Comparison of ENCODE assay signal across 8 mouse cellular contexts in the genomic region with DNA sequence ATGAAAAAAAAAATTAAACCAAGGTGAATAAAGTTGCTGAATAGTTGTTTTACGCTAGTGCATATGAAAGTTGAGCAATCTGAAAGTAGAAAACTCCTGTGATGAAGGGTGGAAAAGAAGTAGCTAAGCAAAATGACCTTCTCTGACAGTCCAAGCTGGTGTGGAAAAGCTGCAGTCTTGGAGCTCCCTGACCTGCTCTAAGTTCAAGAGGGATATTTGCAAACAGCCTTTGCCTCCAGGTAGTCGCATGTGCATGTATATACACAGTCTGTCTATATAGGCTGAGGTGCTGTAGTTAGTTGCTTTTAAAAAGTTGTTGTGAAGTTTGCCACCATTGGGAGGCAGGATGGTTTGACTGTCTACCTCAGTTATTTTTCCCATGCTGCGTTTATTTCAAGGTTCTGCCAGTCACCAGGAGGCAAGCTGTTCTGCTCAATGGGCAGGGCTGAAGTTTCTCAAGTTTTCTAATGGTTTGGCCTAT. TPM values are rescaled to one million over a fixed set of nuclear protein-coding genes. Genes with fewer than 3 reads are reported as not detected.
DNase-seq lines count a peak whose midpoint lies in the region; ATAC-seq and TF ChIP-seq lines count a peak whose summit lies in the region.

No protein-coding gene starts in this region.

- H3K9me3 ChIP-seq in limb, embryonic 14.5 days (ENCODE audit: control insufficient read depth, low read length), result no peaks in the 10 kb centered on the region
- no peaks in the 10 kb centered on the region for H3K9me3 ChIP-seq in stomach, postnatal 0 days (ENCODE audit: control insufficient read depth, low read length)

- no peaks in the 10 kb centered on the region for H3K27me3 ChIP-seq in spleen, adult 2 months (ENCODE audit: control insufficient read depth, insufficient read depth, low read length)
- H3K27me3 ChIP-seq in limb, embryonic 14.5 days (ENCODE audit: control insufficient read depth, insufficient read depth, low read length), result no peaks in the 10 kb centered on the region
- no peaks in the 10 kb centered on the region for H3K27me3 ChIP-seq in stomach, postnatal 0 days (ENCODE audit: control insufficient read depth, insufficient read depth, low read length)

- peaks cover 2% of the 10 kb centered on the region; the same call in 1 of the 2 replicates for H3K4me1 ChIP-seq in spleen, adult 2 months (ENCODE audit: control insufficient read depth, insufficient read depth, insufficient read length)
- peaks cover 36% of the 10 kb centered on the region for H3K4me1 ChIP-seq in limb, embryonic 14.5 days (ENCODE audit: control insufficient read depth, insufficient read depth, low read length)
- peaks cover 9% of the 10 kb centered on the region for H3K4me1 ChIP-seq in stomach, postnatal 0 days (replicated peaks; ENCODE audit: control insufficient read depth, insufficient read depth)

- DNase-seq in adrenal gland, adult 2 months, result peak; percentile 47
- DNase-seq in adrenal gland, postnatal 25 days, result no peak
- no peak for DNase-seq in spleen, adult 2 months (ENCODE audit: low read depth in 1 of 2, low spot score in 2 of 2)
- no peak for DNase-seq in spleen, postnatal 36 days (ENCODE audit: low spot score in 2 of 2)
- DNase-seq in limb, embryonic 14.5 days (ENCODE audit: low spot score), result no peak
- no peak for DNase-seq in stomach, postnatal 0 days (ENCODE audit: low spot score)
- no peak for DNase-seq in ovary, postnatal 36 days (ENCODE audit: low spot score)
- no peak for DNase-seq in kidney, adult 8-10 months

- TF ChIP-seq CTCF in spleen, adult 2 months (IDR thresholded peaks at IDR 0.05; ENCODE audit: extremely low read depth, insufficient read depth, insufficient read length, insufficient replicate concordance), result no peak
- TF ChIP-seq CTCF in stomach, postnatal 0 days (IDR thresholded peaks at IDR 0.05; ENCODE audit: low read depth), result peak; percentile 53

- TF ChIP-seq EP300 in stomach, postnatal 0 days (optimal IDR thresholded peaks at IDR 0.05), result no peak

- no peak for ATAC-seq in limb, embryonic 14.5 days (ENCODE audit: low FRiP score, low read depth)
- no peak for ATAC-seq in stomach, postnatal 0 days (ENCODE audit: low FRiP score, low TSS enrichment)

- no peak for TF ChIP-seq POLR2A in spleen, adult 2 months (IDR thresholded peaks at IDR 0.05; ENCODE audit: low read depth, low read length)
- TF ChIP-seq POLR2A in limb, embryonic 14.5 days (IDR thresholded peaks at IDR 0.05; ENCODE audit: borderline replicate concordance, extremely low read depth, insufficient read depth, insufficient read length), result no peak

- peak overlapping the region; percentile 24; the same call in 1 of the 2 replicates for H3K27ac ChIP-seq in spleen, adult 2 months (ENCODE audit: insufficient read depth, low read length)
- no peak overlapping the region for H3K27ac ChIP-seq in limb, embryonic 14.5 days (replicated peaks; ENCODE audit: low read depth, low read length)
- peak overlapping the region; percentile 100 for H3K27ac ChIP-seq in stomach, postnatal 0 days (replicated peaks)

- H3K4me3 ChIP-seq in spleen, adult 2 months (ENCODE audit: extremely low read depth, insufficient read depth, insufficient read length), result peak overlapping the region; percentile 81
- H3K4me3 ChIP-seq in limb, embryonic 14.5 days (replicated peaks; ENCODE audit: low read length), result peak overlapping the region; percentile 71
- H3K4me3 ChIP-seq in stomach, postnatal 0 days (ENCODE audit: low read depth, low read length), result peak overlapping the region; percentile 90

- no peaks in the 10 kb centered on the region for H3K36me3 ChIP-seq in spleen, adult 2 months (ENCODE audit: control insufficient read depth, insufficient read depth, low read length)
- H3K36me3 ChIP-seq in limb, embryonic 14.5 days (ENCODE audit: control insufficient read depth, insufficient read depth, low read length), result no peaks in the 10 kb centered on the region
- H3K36me3 ChIP-seq in stomach, postnatal 0 days (ENCODE audit: control insufficient read depth, insufficient read depth, low read length), result no peaks in the 10 kb centered on the region

- 9% methylated on average over 3 of the region's 3 CpGs for WGBS in spleen, adult 2 months
- 12% methylated on average over 3 of the region's 3 CpGs for WGBS in limb, embryonic 14.5 days
- 1% methylated on average over 3 of the region's 3 CpGs for WGBS in stomach, postnatal 0 days

- H3K9ac ChIP-seq in limb, embryonic 14.5 days (ENCODE audit: low read depth, low read length, severe bottlenecking), result peak overlapping the region; percentile 98
- H3K9ac ChIP-seq in stomach, postnatal 0 days (ENCODE audit: low read length), result peak overlapping the region; percentile 98

- H3K4me2 ChIP-seq in limb, embryonic 14.5 days (replicated peaks; ENCODE audit: low read depth, low read length, severe bottlenecking), result peak overlapping the region; percentile 67
- H3K4me2 ChIP-seq in stomach, postnatal 0 days (replicated peaks; ENCODE audit: low read depth), result peak overlapping the region; percentile 73

RNA-seq across cellular contexts. Expression of a gene that starts 1.5 kb away (rescaled TPM):
- total RNA-seq in adrenal gland, adult 2 months (2021), result 10 to 100 TPM; 33.0 to 60.5 TPM
- polyA plus RNA-seq in adrenal gland, adult 2 months (2012; rRNA removed), result 34.1 and 36.5 TPM in 2 replicates
- 40.9 and 66.0 TPM in 2 replicates for total RNA-seq in adrenal gland, postnatal 25 days (2021)
- polyA plus RNA-seq in spleen, adult 2 months (2012; rRNA removed), result 21.6 and 35.2 TPM in 2 replicates
- polyA plus RNA-seq in limb, embryonic 14.5 days (2012; rRNA removed), result 16.5 and 19.9 TPM in 2 replicates
- 13.9 and 14.7 TPM in 2 replicates for polyA plus RNA-seq in limb, embryonic 14.5 days (2014; fragmentation: Nextera tagmentation; extraction: Ambion mirVana)
- 5.9 and 7.6 TPM in 2 replicates for polyA plus RNA-seq in stomach, postnatal 0 days (2015; fragmentation: Nextera tagmentation; extraction: Ambion mirVana)
